Mouse (Mus musculus) stomach, embryonic 14.5 days (tissue): ENCODE data around the gene Abcb4. TPM values are rescaled to one million over a fixed set of nuclear protein-coding genes. Genes with fewer than 3 reads are reported as not detected.
A peak's percentile ranks its signal among the peaks of the same experiment; 100 is the strongest.
"Not testable (repeated sequence)": the region's sequence is repeated elsewhere in the genome, so short reads cannot be mapped to it uniquely, and the experiment has no call there.

Experiments used
- ATAC-seq: fragments of 200-750 bp; cut with Nextera tagmentation; 2 replicates; pipeline ENCODE4 v1.8.0; 2017; ENCODE audit warnings: low read depth, moderate TSS enrichment; ENCODE audit not compliant: insufficient number of reproducible peaks, insufficient read depth, low FRiP score
- H3K27ac ChIP-seq: fragments of 300-500 bp; sonication (generic); 2 replicates; pipeline ENCODE4 v1.5.1; 2014; ENCODE audit warnings: mild to moderate bottlenecking, low read length, moderate library complexity, mixed read lengths
- H3K27me3 ChIP-seq: fragments of 300-500 bp; sonication (generic); 2 replicates; pipeline ENCODE4 v1.6.1; 2014; ENCODE audit warnings: low read length, control low read depth, mixed read lengths; ENCODE audit not compliant: control insufficient read depth, insufficient read depth
- H3K36me3 ChIP-seq: fragments of 300-500 bp; sonication (generic); 2 replicates; pipeline ENCODE4 v1.6.1; 2014; ENCODE audit warnings: mild to moderate bottlenecking, control low read depth, low read length, moderate library complexity, mixed read lengths; ENCODE audit not compliant: control insufficient read depth, insufficient read depth
- H3K4me1 ChIP-seq: fragments of 300-500 bp; sonication (generic); 2 replicates; pipeline ENCODE4 v1.6.1; 2014; ENCODE audit warnings: low read length, control low read depth, mixed read lengths; ENCODE audit not compliant: control insufficient read depth, insufficient read depth
- H3K4me2 ChIP-seq: fragments of 300-500 bp; sonication (generic); replicated peaks from 2 replicates; pipeline ENCODE4 v1.6.1; 2014; ENCODE audit warnings: low read depth, low read length, control low read depth
- H3K4me3 ChIP-seq: fragments of 300-500 bp; sonication (generic); 2 replicates; pipeline ENCODE4 v1.5.1; 2014; ENCODE audit warnings: low read depth, low read length, control low read depth
- H3K9ac ChIP-seq: fragments of 300-500 bp; sonication (generic); replicated peaks from 2 replicates; pipeline ENCODE4 v1.6.1; 2014; ENCODE audit warnings: low read depth, mild to moderate bottlenecking, control low read depth, low read length, moderate library complexity, mixed read lengths
- H3K9me3 ChIP-seq: fragments of 300-500 bp; sonication (generic); 2 replicates; pipeline ENCODE4 v1.6.1; 2016; ENCODE audit warnings: low read depth, low read length, control low read depth; ENCODE audit not compliant: control insufficient read depth
- WGBS: fragments of 180-500 bp; shearing (Covaris S2); extraction: QIAGEN DNeasy Blood & Tissue Kit; methylation state at CpG from one replicate; pipeline ENCODE4 v1.1.7; 2014; 5-methylcytosine and 5-hydroxymethylcytosine counted together
- polyA plus RNA-seq: library from polyadenylated mRNA; unstranded; fragments of >200 nt; fragmentation: Nextera tagmentation; extraction: Ambion mirVana; gene quantifications from 2 replicates; pipeline ENCODE4 v1.2.1, GENCODE M21; 2014

Abcb4 gene
- 1.1 and 1.3 TPM in 2 replicates for polyA plus RNA-seq

- under 1% methylated on average over 54 of the region's 65 CpGs for WGBS
- ATAC-seq: peak; percentile 87
- H3K27me3 ChIP-seq: no peaks in the 10 kb centered on the region
These were observed at the start of gene Abcb4 for GRCm38 (mm10) chr5:8893300-8894103. Gene Abcb4 (plus strand): TSS chr5:8893717.

GRCm38 (mm10) chr5:8848607-8849575, 44.6 kb upstream of the Abcb4 start:
- not testable (repeated sequence) for H3K4me1 ChIP-seq, H3K27ac ChIP-seq, ATAC-seq, H3K36me3 ChIP-seq, H3K9ac ChIP-seq, H3K4me3 ChIP-seq, H3K9me3 ChIP-seq, H3K27me3 ChIP-seq, H3K4me2 ChIP-seq
- WGBS: 63% methylated on average over 5 of the region's 9 CpGs

More at GRCm38 (mm10) chr5:8893300-8894103, at the start of gene Abcb4:
- Histone ChIP-seq H3K27ac (no peak within 1 kb of the TSS), H3K36me3 (no peaks in the 10 kb centered on the region), H3K9ac (no peak within 1 kb of the TSS; the same call in 1 of the 2 replicates), H3K9me3 (no peaks in the 10 kb centered on the region), H3K4me3 (peak within 1 kb of the TSS; percentile 57), H3K4me2 (peak within 1 kb of the TSS; percentile 96), H3K4me1 (no peaks in the 10 kb centered on the region)

GRCm38 (mm10) chr5:8850851-8851250, 42.7 kb upstream of the Abcb4 start:
- no peaks in the 10 kb centered on the region for H3K9me3 ChIP-seq
- no peaks in the 10 kb centered on the region for H3K36me3 ChIP-seq
- WGBS: 70% methylated on average over 4 of the region's 4 CpGs
- H3K4me2 ChIP-seq: no peak overlapping the region
- H3K4me1 ChIP-seq: no peaks in the 10 kb centered on the region
- ATAC-seq: no peak
- H3K27ac ChIP-seq: no peak overlapping the region
- no peak overlapping the region for H3K9ac ChIP-seq
- no peaks in the 10 kb centered on the region for H3K27me3 ChIP-seq
- H3K4me3 ChIP-seq: no peak overlapping the region

- no peak overlapping the region for H3K9ac ChIP-seq
- 80% methylated on average over 6 of the region's 6 CpGs for WGBS
These were observed 36.3 kb upstream of the Abcb4 start for GRCm38 (mm10) chr5:8857201-8857600.

GRCm38 (mm10) chr5:8861811-8862210, 31.7 kb upstream of the Abcb4 start:
- WGBS: 69% methylated on average over 1 of the region's 1 CpGs
- Histone ChIP-seq H3K4me2 (no peak overlapping the region), H3K4me1 (no peaks in the 10 kb centered on the region), H3K36me3 (no peaks in the 10 kb centered on the region), H3K9me3 (no peaks in the 10 kb centered on the region), H3K27ac (no peak overlapping the region), H3K4me3 (no peak overlapping the region), H3K27me3 (no peaks in the 10 kb centered on the region), H3K9ac (no peak overlapping the region)
- no peak for ATAC-seq

More at GRCm38 (mm10) chr5:8857201-8857600, 36.3 kb upstream of the Abcb4 start:
- Histone ChIP-seq H3K9me3 (no peaks in the 10 kb centered on the region), H3K36me3 (no peaks in the 10 kb centered on the region), H3K27me3 (no peaks in the 10 kb centered on the region), H3K27ac (no peak overlapping the region), H3K4me1 (no peaks in the 10 kb centered on the region), H3K4me2 (no peak overlapping the region), H3K4me3 (no peak overlapping the region)
- ATAC-seq: no peak

- Histone ChIP-seq H3K27me3 (no peaks in the 10 kb centered on the region), H3K36me3 (no peaks in the 10 kb centered on the region), H3K9ac (no peak overlapping the region), H3K27ac (no peak overlapping the region), H3K9me3 (no peaks in the 10 kb centered on the region), H3K4me1 (no peaks in the 10 kb centered on the region), H3K4me3 (no peak overlapping the region), H3K4me2 (no peak overlapping the region)
- ATAC-seq: no peak
- 54% methylated on average over 14 of the region's 14 CpGs for WGBS
These were observed 29.8 kb upstream of the Abcb4 start for GRCm38 (mm10) chr5:8863580-8864337.

- ATAC-seq, H3K36me3 ChIP-seq: not testable (repeated sequence)
- WGBS: 95% methylated on average over 11 of the region's 11 CpGs
These were observed 27.9 kb upstream of the Abcb4 start for GRCm38 (mm10) chr5:8865630-8866029.

GRCm38 (mm10) chr5:8866366-8866765, 27.2 kb upstream of the Abcb4 start:
- Histone ChIP-seq H3K9me3 (no peaks in the 10 kb centered on the region), H3K4me1 (no peaks in the 10 kb centered on the region), H3K27ac (no peak overlapping the region), H3K27me3 (no peaks in the 10 kb centered on the region), H3K36me3 (no peaks in the 10 kb centered on the region), H3K9ac (no peak overlapping the region), H3K4me3 (no peak overlapping the region), H3K4me2 (no peak overlapping the region)
- no peak for ATAC-seq
- WGBS: 83% methylated on average over 5 of the region's 5 CpGs

More at GRCm38 (mm10) chr5:8865630-8866029, 27.9 kb upstream of the Abcb4 start:
- H3K9me3 ChIP-seq, H3K27me3 ChIP-seq, H3K4me1 ChIP-seq, H3K27ac ChIP-seq, H3K4me3 ChIP-seq, H3K9ac ChIP-seq, H3K4me2 ChIP-seq: not testable (repeated sequence)
